Comparison of ENCODE assay signal across 8 mouse cellular contexts in the genomic region with DNA sequence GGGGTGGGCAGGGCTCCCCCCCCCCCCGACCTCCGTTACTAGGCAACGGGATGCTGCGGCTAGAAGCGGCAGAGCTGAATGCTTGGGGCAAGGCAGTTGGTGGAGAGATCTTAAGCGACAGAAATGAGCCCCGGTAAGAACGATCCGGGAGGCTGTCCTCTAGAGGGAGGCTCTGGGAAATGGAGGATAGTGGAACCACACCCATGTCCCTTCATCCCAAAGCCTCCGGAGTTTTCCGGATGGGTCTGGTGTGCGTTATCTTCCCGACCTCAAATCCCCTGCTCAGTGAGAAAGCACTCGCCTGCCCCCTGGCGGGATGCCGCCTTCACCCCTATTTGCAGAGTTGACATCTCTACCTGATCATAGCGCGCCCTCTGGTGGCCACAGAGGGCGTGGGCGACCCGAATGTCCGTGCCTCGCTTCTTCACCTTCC. TPM values are rescaled to one million over a fixed set of nuclear protein-coding genes. Genes with fewer than 3 reads are reported as not detected.
DNase-seq lines count a peak whose midpoint lies in the region; ATAC-seq and TF ChIP-seq lines count a peak whose summit lies in the region.

A gene (plus strand): TSS at position 38 of the 433 bp plus-strand sequence.

- in situ Hi-C loops in CH12.LX (cut with MboI; ENCODE audit: low pct_ligation_motif_present, low pct_unique_long_range_greater_than_20kb, low sequenced_read_pairs) = loop anchor here (5.0 to 10.0 kb wide), 2 partner anchors 117 to 480 kb away; no protein-coding TSS in a partner anchor

- no peak; the same call in none of the 2 replicates for TF ChIP-seq RAD21 in CH12.LX (IDR thresholded peaks at IDR 0.05; ENCODE audit: low read depth, low read length)

- no peaks in the 10 kb centered on the region for H3K27me3 ChIP-seq in CH12.LX (replicated peaks)
- H3K27me3 ChIP-seq in forebrain, embryonic 11.5 days (ENCODE audit: control insufficient read depth, insufficient read depth, low read length) = no peaks in the 10 kb centered on the region
- no peaks in the 10 kb centered on the region for H3K27me3 ChIP-seq in heart, embryonic 15.5 days
- 0 out of 2 replicates have a peak, but pooled peaks cover 4% of the 10 kb centered on the region for H3K27me3 ChIP-seq in liver, embryonic 12.5 days (replicated peaks)
- H3K27me3 ChIP-seq in stomach, embryonic 14.5 days (ENCODE audit: control insufficient read depth, insufficient read depth, low read length) = no peaks in the 10 kb centered on the region

- no peak for TF ChIP-seq POLR2A in CH12.LX (IDR thresholded peaks at IDR 0.05; ENCODE audit: low read depth, low read length)

- no peaks in the 10 kb centered on the region for H3K36me3 ChIP-seq in CH12.LX (replicated peaks in 1 of 2; ENCODE audit: control insufficient read depth in 1 of 2, insufficient read depth in 1 of 2, low read length in 1 of 2)
- H3K36me3 ChIP-seq in forebrain, embryonic 11.5 days (ENCODE audit: control insufficient read depth, insufficient read depth, low read length) = no peaks in the 10 kb centered on the region
- no peaks in the 10 kb centered on the region for H3K36me3 ChIP-seq in heart, embryonic 15.5 days
- no peaks in the 10 kb centered on the region for H3K36me3 ChIP-seq in liver, embryonic 12.5 days
- H3K36me3 ChIP-seq in stomach, embryonic 14.5 days (ENCODE audit: control insufficient read depth, insufficient read depth, low read length) = no peaks in the 10 kb centered on the region

- peak; percentile 88 for DNase-seq in CH12.LX (ENCODE audit: extremely low read depth)
- peak; percentile 65 for DNase-seq in c-Kit-positive CD71-positive TER-119-negative erythroid progenitor cells, embryonic 14.5 days (ENCODE audit: low read depth)
- DNase-seq in forebrain, embryonic 11.5 days (ENCODE audit: low spot score) = peak; percentile 98
- peak; percentile 94 for DNase-seq in kidney, postnatal 14 days
- peak; percentile 70 to 89 for DNase-seq in natural killer cell, adult 2 months (ENCODE audit: low spot score in 2 of 2)

- 4% methylated on average over 23 of the region's 23 CpGs for WGBS in forebrain, embryonic 11.5 days
- WGBS in heart, embryonic 15.5 days = 9% methylated on average over 23 of the region's 23 CpGs
- WGBS in liver, embryonic 12.5 days (ENCODE audit: insufficient replicate concordance) = 8% methylated on average over 23 of the region's 23 CpGs
- 6% methylated on average over 23 of the region's 23 CpGs for WGBS in stomach, embryonic 14.5 days

- dilution Hi-C loops in CH12.LX (cut with MboI; ENCODE audit: extremely low pct_ligation_motif_present, extremely low pct_unique_long_range_greater_than_20kb, low sequenced_read_pairs) = no loop called here

- H3K4me3 ChIP-seq in CH12.LX (replicated peaks in 1 of 3; ENCODE audit: low read depth in 2 of 3, low read length in 2 of 3, poor library complexity in 1 of 3) = no peak within 1 kb of the TSS
- peak within 1 kb of the TSS; percentile 28 for H3K4me3 ChIP-seq in forebrain, embryonic 11.5 days (ENCODE audit: low read depth, low read length)
- peak within 1 kb of the TSS; percentile 43 for H3K4me3 ChIP-seq in heart, embryonic 15.5 days
- H3K4me3 ChIP-seq in liver, embryonic 12.5 days = no peak within 1 kb of the TSS
- peak within 1 kb of the TSS; percentile 23 for H3K4me3 ChIP-seq in stomach, embryonic 14.5 days (ENCODE audit: low read depth, low read length)

- TF ChIP-seq EP300 in CH12.LX (IDR thresholded peaks at IDR 0.05; ENCODE audit: low read length) = no peak

- ATAC-seq in forebrain, embryonic 11.5 days (replicated peaks; ENCODE audit: low FRiP score) = peak; percentile 90
- peak; percentile 82 for ATAC-seq in heart, embryonic 15.5 days (replicated peaks; ENCODE audit: insufficient number of reproducible peaks, insufficient read depth, low FRiP score, low read depth)
- ATAC-seq in liver, embryonic 12.5 days = peak; percentile 52; the same call in 1 of the 2 replicates
- peak; percentile 77 for ATAC-seq in stomach, embryonic 14.5 days (ENCODE audit: insufficient number of reproducible peaks, insufficient read depth, low FRiP score, low read depth)

- H3K4me2 ChIP-seq in CH12.LX (ENCODE audit: insufficient read depth, low read depth, poor library complexity, severe bottlenecking) = peak within 1 kb of the TSS; percentile 84
- H3K4me2 ChIP-seq in forebrain, embryonic 11.5 days (ENCODE audit: low read depth, low read length, severe bottlenecking) = peak within 1 kb of the TSS; percentile 56
- H3K4me2 ChIP-seq in heart, embryonic 15.5 days = peak within 1 kb of the TSS; percentile 59
- H3K4me2 ChIP-seq in liver, embryonic 12.5 days = peak within 1 kb of the TSS; percentile 4; the same call in 1 of the 2 replicates
- H3K4me2 ChIP-seq in stomach, embryonic 14.5 days (replicated peaks; ENCODE audit: low read depth, low read length) = peak within 1 kb of the TSS; percentile 46

- no peak within 1 kb of the TSS for H3K27ac ChIP-seq in CH12.LX (ENCODE audit: insufficient read depth, low read depth)
- no peak within 1 kb of the TSS for H3K27ac ChIP-seq in forebrain, embryonic 11.5 days (ENCODE audit: low read depth, low read length)
- no peak within 1 kb of the TSS for H3K27ac ChIP-seq in heart, embryonic 15.5 days
- no peak within 1 kb of the TSS for H3K27ac ChIP-seq in liver, embryonic 12.5 days
- H3K27ac ChIP-seq in stomach, embryonic 14.5 days (ENCODE audit: low read length) = no peak within 1 kb of the TSS

- H3K4me1 ChIP-seq in CH12.LX (ENCODE audit: control insufficient read depth in 1 of 2, insufficient read depth in 2 of 2) = peaks cover 0 to 5% of the 10 kb centered on the region in 2 experiments; a peak in 2 of 4 replicates
- no peaks in the 10 kb centered on the region for H3K4me1 ChIP-seq in forebrain, embryonic 11.5 days (replicated peaks; ENCODE audit: control insufficient read depth, insufficient read depth, low read length)
- H3K4me1 ChIP-seq in heart, embryonic 15.5 days (replicated peaks) = peaks cover 8% of the 10 kb centered on the region
- H3K4me1 ChIP-seq in liver, embryonic 12.5 days = no peaks in the 10 kb centered on the region
- H3K4me1 ChIP-seq in stomach, embryonic 14.5 days (ENCODE audit: control insufficient read depth, insufficient read depth, low read length) = no peaks in the 10 kb centered on the region

- H3K9ac ChIP-seq in CH12.LX (ENCODE audit: insufficient read depth, low read depth) = no peak within 1 kb of the TSS
- H3K9ac ChIP-seq in forebrain, embryonic 11.5 days (ENCODE audit: low read length) = peak within 1 kb of the TSS; percentile 2; the same call in 1 of the 2 replicates
- H3K9ac ChIP-seq in heart, embryonic 15.5 days = 0 out of 2 replicates have a peak within 1 kb of the TSS, but pooled peaks have one; percentile 21
- H3K9ac ChIP-seq in liver, embryonic 12.5 days = no peak within 1 kb of the TSS
- no peak within 1 kb of the TSS for H3K9ac ChIP-seq in stomach, embryonic 14.5 days (replicated peaks; ENCODE audit: low read depth, low read length)

- peaks cover 2% of the 10 kb centered on the region for H3K9me3 ChIP-seq in CH12.LX (replicated peaks; ENCODE audit: low read length)
- H3K9me3 ChIP-seq in forebrain, embryonic 11.5 days (ENCODE audit: control insufficient read depth, low read length) = no peaks in the 10 kb centered on the region
- H3K9me3 ChIP-seq in heart, embryonic 15.5 days (replicated peaks) = no peaks in the 10 kb centered on the region
- H3K9me3 ChIP-seq in liver, embryonic 12.5 days (replicated peaks) = no peaks in the 10 kb centered on the region
- H3K9me3 ChIP-seq in stomach, embryonic 14.5 days (ENCODE audit: control insufficient read depth, low read depth, low read length) = no peaks in the 10 kb centered on the region

- peak; percentile 96 to 100 for TF ChIP-seq CTCF in CH12.LX (conservative IDR thresholded peaks at IDR 0.05 in 1 of 2, IDR thresholded peaks at IDR 0.05 in 1 of 2; ENCODE audit: low read depth in 2 of 2, low read length in 2 of 2)

- H3K79me2 ChIP-seq in CH12.LX (replicated peaks; ENCODE audit: control insufficient read depth, extremely low read depth, insufficient read depth, poor library complexity, severe bottlenecking) = no peaks in the 10 kb centered on the region

TF ChIP-seq in CH12.LX, 34 proteins besides CTCF, POLR2A, EP300 and RAD21:
- TF ChIP-seq ZNF384 (IDR thresholded peaks at IDR 0.05; ENCODE audit: low read depth, low read length) (no peak), MEF2A (IDR thresholded peaks at IDR 0.05; ENCODE audit: borderline replicate concordance, low read depth, low read length) (peak; percentile 43; the same call in 1 of the 2 replicates), POLR2AphosphoS2 (IDR thresholded peaks at IDR 0.05; ENCODE audit: low read depth, low read length) (no peak), ZC3H11A (IDR thresholded peaks at IDR 0.05; ENCODE audit: low read depth, low read length) (peak; percentile 99), NELFE (IDR thresholded peaks at IDR 0.05; ENCODE audit: low read depth, low read length) (peak; percentile 93; the same call in 1 of the 2 replicates), NRF1 (IDR thresholded peaks at IDR 0.05; ENCODE audit: low read depth, low read length) (0 out of 2 replicates have a peak, but pooled peaks have one; percentile 31), SMC3 (IDR thresholded peaks at IDR 0.05; ENCODE audit: low read depth, low read length) (peak; percentile 100), TCF12 (IDR thresholded peaks at IDR 0.05; ENCODE audit: low read depth, low read length) (0 out of 2 replicates have a peak, but pooled peaks have one; percentile 23), IRF4 (IDR thresholded peaks at IDR 0.05; ENCODE audit: low read depth, low read length) (peak; percentile 54), SIN3A (IDR thresholded peaks at IDR 0.05; ENCODE audit: low read length) (0 out of 2 replicates have a peak, but pooled peaks have one; percentile 42), HCFC1 (IDR thresholded peaks at IDR 0.05; ENCODE audit: low read depth, low read length) (no peak)

RNA-seq across cellular contexts. Expression of the gene that starts here (rescaled TPM):
- total RNA-seq in CH12.LX (2012; rRNA removed) = not detected in 2 replicates
- total RNA-seq in CH12.LX (2014; rRNA removed) = not detected in 2 replicates
- polyA plus RNA-seq in CH12.LX (2012; ENCODE audit: insufficient read length, low read depth) = not detected in 2 replicates
- polyA plus RNA-seq in forebrain, embryonic 11.5 days (2014; fragmentation: Nextera tagmentation; extraction: Ambion mirVana) = 0.23 TPM in 1 of 2 replicates, not detected in the other
- not detected in 2 replicates for polyA plus RNA-seq in heart, embryonic 15.5 days (2015; fragmentation: Nextera tagmentation; extraction: Ambion mirVana)
- not detected in 2 replicates for polyA plus RNA-seq in liver, embryonic 12.5 days (2016; fragmentation: Nextera tagmentation; extraction: Ambion mirVana)
- not detected in 2 replicates for polyA plus RNA-seq in stomach, embryonic 14.5 days (2014; fragmentation: Nextera tagmentation; extraction: Ambion mirVana)

Comparison
In these comparisons a context has a peak if more than half of its experiments do, and no peak if none do; other contexts are left out.
1. Peak in DNase-seq and H3K4me2 ChIP-seq in CH12.LX; RNA of the gene not detected or under 1 TPM.
2. Peak in DNase-seq, ATAC-seq, H3K4me3 ChIP-seq, H3K9ac ChIP-seq and H3K4me2 ChIP-seq in forebrain, embryonic 11.5 days; RNA of the gene not detected or under 1 TPM.
3. Peak in ATAC-seq, H3K4me3 ChIP-seq, H3K9ac ChIP-seq and H3K4me2 ChIP-seq in heart, embryonic 15.5 days; RNA of the gene not detected or under 1 TPM.
4. Peak in ATAC-seq and H3K4me2 ChIP-seq in liver, embryonic 12.5 days; RNA of the gene not detected or under 1 TPM.
5. Peak in ATAC-seq, H3K4me3 ChIP-seq and H3K4me2 ChIP-seq in stomach, embryonic 14.5 days; RNA of the gene not detected or under 1 TPM.
6. H3K4me2 ChIP-seq: peak in every context shown above with its lines; median percentile 84 in CH12.LX; 59 in heart, embryonic 15.5 days; 56 in forebrain, embryonic 11.5 days; 46 in stomach, embryonic 14.5 days; 4 in liver, embryonic 12.5 days.